Mouse (Mus musculus) heart, embryonic 11.5 days (tissue): ENCODE data around the gene Cd4. TPM values are rescaled to one million over a fixed set of nuclear protein-coding genes. Genes with fewer than 3 reads are reported as not detected.

Experiments
- ATAC-seq: fragments of 200-750 bp; cut with Nextera tagmentation; replicated peaks from 2 replicates; pipeline ENCODE4 v1.8.0; 2017; ENCODE audit warnings: moderate library complexity; ENCODE audit not compliant: insufficient number of reproducible peaks, low FRiP score, low TSS enrichment
- H3K27ac ChIP-seq: fragments of 300-500 bp; sonication (generic); 2 replicates; pipeline ENCODE4 v1.5.1; 2014; ENCODE audit warnings: mild to moderate bottlenecking, low read depth, low read length
- H3K27me3 ChIP-seq: fragments of 300-500 bp; sonication (generic); 2 replicates; pipeline ENCODE4 v1.6.1; 2014; ENCODE audit warnings: mild to moderate bottlenecking, low read length, mixed read lengths; ENCODE audit not compliant: control insufficient read depth, insufficient read depth
- H3K36me3 ChIP-seq: fragments of 300-500 bp; sonication (generic); 2 replicates; pipeline ENCODE4 v1.6.1; 2014; ENCODE audit warnings: mild to moderate bottlenecking, low read length, moderate library complexity, mixed read lengths; ENCODE audit not compliant: control insufficient read depth, insufficient read depth
- H3K4me1 ChIP-seq: fragments of 300-500 bp; sonication (generic); 2 replicates; pipeline ENCODE4 v1.6.1; 2014; ENCODE audit warnings: low read length; ENCODE audit not compliant: control insufficient read depth, insufficient read depth
- H3K4me2 ChIP-seq: fragments of 300-500 bp; sonication (generic); 2 replicates; pipeline ENCODE4 v1.6.1; 2014; ENCODE audit warnings: mild to moderate bottlenecking, moderate library complexity
- H3K4me3 ChIP-seq: fragments of 300-500 bp; sonication (generic); 2 replicates; pipeline ENCODE4 v1.5.1; 2014; ENCODE audit warnings: low read depth, low read length
- H3K9ac ChIP-seq: fragments of 300-500 bp; sonication (generic); 2 replicates; pipeline ENCODE4 v1.6.1; 2014; ENCODE audit warnings: mild to moderate bottlenecking, low read depth, low read length, moderate library complexity
- H3K9me3 ChIP-seq: fragments of 300-500 bp; sonication (generic); replicated peaks from 2 replicates; pipeline ENCODE4 v1.6.1; 2016; ENCODE audit warnings: low read length; ENCODE audit not compliant: control insufficient read depth
- WGBS: fragments of 180-500 bp; shearing (Covaris S2); extraction: QIAGEN DNeasy Blood & Tissue Kit; methylation state at CpG from one replicate; pipeline ENCODE4 v1.1.7; 2014; ENCODE audit not compliant: insufficient replicate concordance; 5-methylcytosine and 5-hydroxymethylcytosine counted together
- polyA plus RNA-seq: library from polyadenylated mRNA; unstranded; fragments of >200 nt; fragmentation: Nextera tagmentation; extraction: Ambion mirVana; gene quantifications from 2 replicates; pipeline ENCODE4 v1.2.1, GENCODE M21; 2014

The Cd4 gene
- polyA plus RNA-seq, 1 experiment from 2014 or later, result not detected

DNA sequence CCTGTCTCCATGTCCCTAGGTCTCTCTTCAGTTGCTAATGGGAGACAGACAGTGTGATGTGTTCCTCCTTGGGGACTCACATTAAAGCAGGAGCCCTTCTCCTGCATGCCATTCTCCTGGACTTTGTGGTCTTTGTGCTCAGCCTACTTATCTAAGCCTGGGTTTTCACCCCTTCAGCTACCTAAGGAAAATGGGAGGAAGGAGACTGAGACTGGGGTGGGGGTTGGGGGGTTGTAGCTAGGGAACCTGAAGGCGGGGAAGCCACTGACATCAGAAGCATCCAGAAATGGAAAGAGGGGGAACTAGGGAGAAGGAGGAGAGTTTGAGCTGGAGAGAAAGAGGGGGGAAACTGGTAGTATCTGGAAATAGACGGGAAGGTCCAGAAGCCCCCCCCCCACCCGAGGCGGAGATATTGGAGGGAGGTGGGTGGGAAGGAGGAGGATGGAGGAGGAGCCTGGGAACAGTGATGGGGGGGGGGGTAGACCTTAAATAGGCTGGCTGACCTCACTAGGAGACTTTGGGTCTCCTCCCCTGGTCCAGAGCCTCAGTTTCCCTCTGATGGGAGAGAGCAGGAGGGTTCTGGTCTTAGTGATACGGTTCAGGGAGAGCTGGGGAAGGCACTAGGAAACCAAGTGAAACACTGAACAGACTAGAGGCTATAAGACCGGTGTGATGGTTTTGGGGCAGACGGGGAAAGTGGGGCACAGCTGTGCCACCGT lies 25.5 kb downstream of the Cd4 start:
- Histone ChIP-seq H3K9me3 (no peaks in the 10 kb centered on the region), H3K4me2 (peak overlapping the region; percentile 89), H3K9ac (peak overlapping the region; percentile 77; the same call in 1 of the 2 replicates), H3K27me3 (peaks cover 33% of the 10 kb centered on the region), H3K36me3 (no peaks in the 10 kb centered on the region), H3K27ac (no peak overlapping the region), H3K4me1 (peaks cover 18% of the 10 kb centered on the region), H3K4me3 (peak overlapping the region; percentile 53; the same call in 1 of the 2 replicates)
- no peak for ATAC-seq
- WGBS, result 15% methylated on average over 8 of the region's 8 CpGs

DNA sequence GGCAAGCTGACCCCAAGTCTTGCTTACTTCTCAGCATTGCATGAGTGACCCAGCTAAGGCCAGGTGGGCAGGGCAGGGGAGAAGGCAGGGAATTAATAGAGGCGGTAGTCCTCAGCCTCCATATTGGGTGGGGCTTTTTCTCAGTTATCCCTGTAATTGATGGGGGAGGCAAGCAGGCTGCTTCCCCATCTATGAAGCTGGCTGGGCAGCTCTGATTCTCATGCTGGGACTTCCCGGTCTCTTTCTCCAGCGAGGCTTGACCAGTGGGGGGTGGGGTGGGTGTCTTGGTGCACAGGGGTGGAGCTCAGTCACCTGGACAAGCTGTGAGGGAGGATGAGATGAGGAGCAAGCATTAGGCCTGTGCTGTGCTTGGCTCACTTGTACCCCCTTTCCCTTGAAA lies 26.2 kb downstream of the Cd4 start:
- no peak overlapping the region for H3K4me2 ChIP-seq
- H3K4me1 ChIP-seq, result peaks cover 18% of the 10 kb centered on the region

DNA sequence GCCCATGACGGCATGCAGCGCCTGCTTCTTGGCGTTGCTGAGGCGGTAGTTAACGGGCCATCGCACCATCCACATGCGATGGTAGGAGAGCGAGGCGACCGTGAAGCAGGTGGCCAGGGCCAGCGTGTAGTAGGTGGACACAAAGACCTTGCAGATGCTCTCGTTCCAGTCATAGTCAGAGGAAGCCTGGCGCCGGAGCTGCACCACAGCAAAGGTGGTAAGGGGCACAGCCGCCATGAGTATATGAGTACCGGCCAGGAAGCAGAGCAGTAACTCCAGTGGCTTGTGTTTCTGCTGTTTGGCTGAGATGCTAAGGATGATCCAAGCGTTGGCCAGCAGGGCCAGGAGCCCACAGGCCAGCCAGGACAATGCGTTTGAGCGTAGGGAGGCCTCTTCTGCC lies 26.8 kb downstream of the Cd4 start:
- H3K9me3 ChIP-seq, result no peaks in the 10 kb centered on the region
- ATAC-seq, result no peak
- H3K4me1 ChIP-seq, result peaks cover 20% of the 10 kb centered on the region
- no peak overlapping the region for H3K27ac ChIP-seq
- WGBS, result 78% methylated on average over 19 of the region's 19 CpGs
- H3K4me3 ChIP-seq, result no peak overlapping the region
- H3K36me3 ChIP-seq, result no peaks in the 10 kb centered on the region
- H3K9ac ChIP-seq, result no peak overlapping the region
- no peak overlapping the region for H3K4me2 ChIP-seq
- peaks cover 33% of the 10 kb centered on the region for H3K27me3 ChIP-seq

More for the DNA sequence above, 26.2 kb downstream of the Cd4 start:
- ATAC-seq, result no peak
- Histone ChIP-seq H3K9me3 (no peaks in the 10 kb centered on the region), H3K36me3 (no peaks in the 10 kb centered on the region), H3K27me3 (peaks cover 33% of the 10 kb centered on the region), H3K4me3 (no peak overlapping the region), H3K9ac (no peak overlapping the region), H3K27ac (no peak overlapping the region)
- WGBS, result 30% methylated on average over 3 of the region's 3 CpGs

DNA sequence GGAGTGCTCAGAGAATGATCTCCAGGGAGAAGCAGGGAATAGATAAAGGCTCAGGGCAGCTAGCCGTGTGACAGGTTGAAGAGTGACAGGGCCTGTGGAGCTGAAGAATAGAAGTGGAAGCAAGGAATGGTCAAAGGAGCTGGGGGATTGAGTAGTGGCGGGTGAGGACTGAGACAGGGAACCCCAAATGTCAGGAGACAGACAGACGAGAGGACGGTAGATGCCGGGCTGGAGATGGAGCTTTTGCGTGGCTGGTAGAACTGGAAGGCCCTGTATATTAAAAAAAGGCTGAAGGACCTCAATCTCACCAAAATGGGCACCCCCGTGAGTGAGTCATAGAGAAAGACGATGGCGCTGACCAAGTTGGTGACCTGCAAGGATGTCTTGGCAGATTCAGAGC lies 27.5 kb downstream of the Cd4 start:
- H3K4me1 ChIP-seq, result peaks cover 26% of the 10 kb centered on the region
- 72% methylated on average over 9 of the region's 9 CpGs for WGBS
- H3K36me3 ChIP-seq, result no peaks in the 10 kb centered on the region
- ATAC-seq, result no peak
- H3K27me3 ChIP-seq, result peaks cover 33% of the 10 kb centered on the region
- no peak overlapping the region for H3K4me2 ChIP-seq
- no peaks in the 10 kb centered on the region for H3K9me3 ChIP-seq
- H3K9ac ChIP-seq, result no peak overlapping the region
- H3K4me3 ChIP-seq, result no peak overlapping the region
- no peak overlapping the region for H3K27ac ChIP-seq

DNA sequence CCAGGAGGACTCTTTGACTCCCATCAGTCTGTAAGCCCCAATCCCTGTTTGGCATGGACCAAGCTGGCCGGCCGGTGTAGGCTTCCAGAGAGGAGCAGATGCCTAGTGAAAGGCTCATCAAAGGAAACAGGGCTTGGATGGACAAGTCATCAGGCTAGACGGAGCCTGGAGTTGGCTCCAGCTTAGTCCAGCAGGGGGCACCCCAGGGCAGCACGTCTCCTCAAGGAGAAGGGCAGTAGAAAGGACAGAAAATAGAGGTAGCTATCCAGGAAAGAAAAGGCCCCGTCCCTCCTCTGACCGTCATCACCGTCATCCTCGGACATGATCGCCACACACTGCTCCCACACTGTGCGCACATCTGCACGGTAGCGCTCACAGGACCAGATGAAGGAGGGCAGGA lies 28.3 kb downstream of the Cd4 start:
- 0 out of 2 replicates have a peak, but pooled peaks have one; percentile 1 for ATAC-seq
- Histone ChIP-seq H3K36me3 (no peaks in the 10 kb centered on the region), H3K9ac (no peak overlapping the region), H3K27ac (no peak overlapping the region), H3K4me1 (peaks cover 26% of the 10 kb centered on the region), H3K4me3 (no peak overlapping the region; the same call in 1 of the 2 replicates), H3K9me3 (no peaks in the 10 kb centered on the region), H3K4me2 (peak overlapping the region; percentile 19; the same call in 1 of the 2 replicates), H3K27me3 (peaks cover 31% of the 10 kb centered on the region)
- WGBS, result 6% methylated on average over 12 of the region's 12 CpGs

DNA sequence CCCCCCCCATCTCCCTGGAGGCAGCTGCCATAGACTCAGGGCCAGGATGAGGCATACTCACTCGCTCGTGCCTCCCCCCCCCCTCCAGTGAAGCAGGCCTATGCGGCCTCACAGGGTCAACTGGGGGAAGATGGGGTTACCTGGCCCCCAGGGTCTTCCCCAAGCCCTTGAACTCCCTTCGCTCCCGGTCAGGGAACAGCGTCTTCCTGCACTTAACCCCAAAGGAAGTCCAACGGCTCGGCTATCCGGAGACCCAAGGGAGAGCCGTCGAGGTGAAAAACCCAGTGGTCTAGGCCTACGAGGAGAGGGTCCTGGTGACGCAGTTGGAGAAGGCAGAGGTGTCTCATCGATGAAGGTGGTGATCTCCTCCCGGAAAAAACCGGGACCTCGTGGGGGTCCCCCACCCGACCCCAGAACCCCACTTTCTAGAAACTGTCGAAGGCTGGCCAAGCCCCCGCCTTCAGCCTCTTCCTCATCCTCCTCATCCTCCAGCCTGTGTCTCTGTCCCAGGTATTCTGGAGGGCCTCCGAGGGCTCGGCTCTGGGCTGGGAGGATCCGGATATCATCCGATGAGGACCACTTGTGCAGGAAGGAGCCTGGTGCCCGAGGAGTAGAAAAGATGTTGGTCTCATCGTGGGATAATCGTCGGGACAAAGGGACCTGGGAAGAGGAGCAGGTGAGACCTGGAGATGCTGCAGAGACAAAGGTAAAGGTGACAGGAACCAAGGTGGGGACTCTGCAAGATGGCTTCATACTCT lies 29.3 kb downstream of the Cd4 start:
- Histone ChIP-seq H3K4me1 (peaks cover 23% of the 10 kb centered on the region), H3K9ac (no peak overlapping the region), H3K27ac (no peak overlapping the region), H3K36me3 (no peaks in the 10 kb centered on the region), H3K9me3 (no peaks in the 10 kb centered on the region), H3K27me3 (peaks cover 27% of the 10 kb centered on the region), H3K4me2 (peak overlapping the region; percentile 92), H3K4me3 (no peak overlapping the region)
- WGBS, result 69% methylated on average over 28 of the region's 28 CpGs
- ATAC-seq, result no peak

DNA sequence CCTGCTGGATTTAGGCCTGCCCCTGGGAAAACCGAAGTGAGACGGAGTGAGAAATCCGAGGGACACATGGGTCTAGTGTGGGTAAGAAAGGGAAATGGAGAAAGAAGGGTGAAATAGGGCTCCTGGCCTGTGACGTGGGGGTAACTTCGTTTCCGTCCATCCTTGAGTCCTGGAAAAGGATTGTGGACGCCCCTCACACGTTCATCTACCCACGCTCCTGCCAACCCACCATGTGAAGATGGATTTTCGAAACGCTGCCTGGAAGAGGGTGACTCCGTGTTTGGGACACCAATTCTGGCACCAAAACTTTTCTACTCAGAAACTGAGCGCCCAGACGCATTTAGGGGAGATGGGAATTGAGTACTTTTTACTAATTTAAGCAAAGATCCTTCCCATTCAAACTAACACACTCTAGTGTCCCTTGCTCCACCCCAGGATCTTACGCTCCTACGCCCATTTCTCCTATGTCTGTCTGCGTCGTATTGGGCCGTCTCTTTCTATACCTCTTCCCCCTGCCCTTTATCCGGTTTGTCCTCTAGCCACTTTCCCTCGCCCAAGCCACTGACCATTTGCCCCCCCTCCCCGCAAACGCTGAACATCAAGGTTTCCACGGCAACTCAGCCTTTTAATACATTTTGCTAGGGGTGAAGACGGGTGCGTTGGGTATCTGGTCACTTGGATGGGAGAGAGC lies 30.0 kb downstream of the Cd4 start:
- H3K27me3 ChIP-seq, result peaks cover 27% of the 10 kb centered on the region
- no peaks in the 10 kb centered on the region for H3K9me3 ChIP-seq
- H3K4me2 ChIP-seq, result peak overlapping the region; percentile 92
- WGBS, result 25% methylated on average over 26 of the region's 26 CpGs
- no peaks in the 10 kb centered on the region for H3K36me3 ChIP-seq
- H3K27ac ChIP-seq, result peak overlapping the region; percentile 85; the same call in 1 of the 2 replicates
- peak overlapping the region; percentile 77 for H3K4me3 ChIP-seq
- no peak for ATAC-seq
- peak overlapping the region; percentile 94 for H3K9ac ChIP-seq
- peaks cover 20% of the 10 kb centered on the region for H3K4me1 ChIP-seq
